Mouse (Mus musculus) kidney, embryonic 15.5 days (tissue): ENCODE data around the gene Spag9. TPM values are rescaled to one million over a fixed set of nuclear protein-coding genes. Genes with fewer than 3 reads are reported as not detected.
"Not testable (repeated sequence)": the region's sequence is repeated elsewhere in the genome, so short reads cannot be mapped to it uniquely, and the experiment has no call there.

ENCODE experiments used
- ATAC-seq: fragments of 200-750 bp; cut with Nextera tagmentation; replicated peaks from 2 replicates; pipeline ENCODE4 v1.8.0; 2017; ENCODE audit warnings: moderate TSS enrichment; ENCODE audit not compliant: low FRiP score
- H3K27ac ChIP-seq: fragments of 300-500 bp; sonication (generic); 2 replicates; pipeline ENCODE4 v1.5.1; 2015; ENCODE audit warnings: mild to moderate bottlenecking, inconsistent platforms
- H3K27me3 ChIP-seq: fragments of 300-500 bp; sonication (generic); 2 replicates; pipeline ENCODE4 v1.6.1; 2015; ENCODE audit warnings: inconsistent platforms
- H3K36me3 ChIP-seq: fragments of 300-500 bp; sonication (generic); 2 replicates; pipeline ENCODE4 v1.6.1; 2015; ENCODE audit warnings: inconsistent platforms
- H3K4me1 ChIP-seq: fragments of 300-500 bp; sonication (generic); 2 replicates; pipeline ENCODE4 v1.6.1; 2015; ENCODE audit warnings: inconsistent platforms
- H3K4me2 ChIP-seq: fragments of 300-500 bp; sonication (generic); 2 replicates; pipeline ENCODE4 v1.6.1; 2015; ENCODE audit warnings: moderate library complexity, mild to moderate bottlenecking, inconsistent platforms
- H3K4me3 ChIP-seq: fragments of 300-500 bp; sonication (generic); replicated peaks from 2 replicates; pipeline ENCODE4 v1.5.1; 2015; ENCODE audit warnings: mild to moderate bottlenecking, inconsistent platforms
- H3K9ac ChIP-seq: fragments of 300-500 bp; sonication (generic); 2 replicates; pipeline ENCODE4 v1.6.1; 2015; ENCODE audit warnings: mild to moderate bottlenecking, inconsistent platforms
- H3K9me3 ChIP-seq: fragments of 300-500 bp; sonication (generic); replicated peaks from 2 replicates; pipeline ENCODE4 v1.6.1; 2016; ENCODE audit warnings: inconsistent platforms
- WGBS: fragments of 180-500 bp; shearing (Covaris S2); methylation state at CpG from one replicate; pipeline ENCODE4 v1.1.7; 2015; ENCODE audit warnings: mixed read lengths; 5-methylcytosine and 5-hydroxymethylcytosine counted together
- polyA plus RNA-seq: library from polyadenylated mRNA; unstranded; fragments of >200 nt; fragmentation: Nextera tagmentation; extraction: Ambion mirVana; gene quantifications from 2 replicates; pipeline ENCODE4 v1.2.1, GENCODE M21; 2015

The Spag9 gene
- polyA plus RNA-seq, 1 experiment from 2014 or later: 37.2 TPM

DNA sequence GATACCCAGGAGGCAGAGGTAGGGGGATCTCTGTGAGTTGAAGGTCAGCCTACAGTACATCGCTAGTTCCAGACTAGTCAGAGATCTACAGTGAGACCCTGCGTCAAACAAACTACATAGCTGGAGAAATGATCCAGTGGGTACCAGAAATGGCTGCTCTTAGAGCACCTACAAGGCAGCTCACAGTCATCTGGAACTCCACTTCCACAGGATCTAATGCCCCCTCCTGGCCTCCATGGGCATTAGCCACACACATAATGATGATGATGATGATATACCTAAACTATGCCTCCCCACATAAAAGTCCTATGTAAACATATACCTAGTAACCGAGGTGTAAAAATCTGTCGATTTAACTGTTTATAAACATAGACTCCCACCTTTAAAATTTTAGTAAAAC lies 77.4 kb downstream of the Spag9 start:
- Histone ChIP-seq H3K4me2 (no peak overlapping the region), H3K4me1 (no peaks in the 10 kb centered on the region), H3K9ac (no peak overlapping the region), H3K27ac (no peak overlapping the region), H3K27me3 (no peaks in the 10 kb centered on the region), H3K4me3 (no peak overlapping the region), H3K36me3 (peaks cover 38% of the 10 kb centered on the region), H3K9me3 (no peaks in the 10 kb centered on the region)
- no peak for ATAC-seq
- WGBS: 89% methylated on average over 4 of the region's 4 CpGs

DNA sequence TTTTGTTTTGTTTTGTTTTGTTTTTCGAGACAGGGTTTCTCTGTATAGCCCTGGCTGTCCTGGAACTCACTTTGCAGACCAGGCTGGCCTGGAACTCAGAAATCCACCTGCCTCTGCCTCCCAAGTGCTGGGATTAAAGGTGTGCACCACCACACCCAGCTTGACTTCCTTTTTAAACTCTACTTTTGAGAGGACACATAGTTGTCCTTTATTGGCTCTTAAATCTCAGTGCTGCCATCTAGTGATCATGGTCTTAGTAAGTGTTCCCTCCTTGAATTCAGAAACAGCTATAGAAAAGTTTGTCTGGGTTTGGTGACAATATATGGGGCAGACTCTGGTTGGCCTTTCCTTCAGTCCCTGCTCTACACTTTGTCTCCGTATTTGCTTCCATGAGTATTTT lies 91.1 kb downstream of the Spag9 start:
- not testable (repeated sequence) for H3K4me2 ChIP-seq, H3K4me3 ChIP-seq, H3K4me1 ChIP-seq, H3K9me3 ChIP-seq, H3K27me3 ChIP-seq, ATAC-seq, H3K9ac ChIP-seq, H3K27ac ChIP-seq
- WGBS: 82% methylated on average over 2 of the region's 2 CpGs
- H3K36me3 ChIP-seq: peaks cover 76% of the 10 kb centered on the region

DNA sequence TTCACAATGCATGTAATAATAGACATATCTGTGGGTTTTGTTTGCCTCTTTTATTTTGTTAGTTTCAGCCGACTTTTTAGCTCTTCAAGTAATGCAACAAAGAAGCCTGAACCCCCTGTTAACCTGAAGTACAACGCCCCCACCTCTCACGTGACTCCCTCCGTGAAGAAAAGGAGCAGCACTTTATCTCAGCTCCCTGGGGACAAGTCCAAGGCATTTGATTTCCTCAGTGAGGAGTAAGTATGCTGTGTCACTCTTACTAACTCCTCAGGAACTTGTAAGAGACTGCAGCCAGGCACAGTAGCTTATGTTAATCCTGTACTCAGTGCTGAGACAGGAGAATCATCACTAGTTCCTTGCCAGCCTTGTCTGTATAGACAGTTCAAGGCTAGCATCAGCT lies 94.6 kb downstream of the Spag9 start:
- Histone ChIP-seq H3K36me3 (peaks cover 75% of the 10 kb centered on the region), H3K27ac (no peak overlapping the region), H3K27me3 (no peaks in the 10 kb centered on the region), H3K9me3 (no peaks in the 10 kb centered on the region), H3K4me2 (no peak overlapping the region), H3K9ac (no peak overlapping the region), H3K4me1 (no peaks in the 10 kb centered on the region), H3K4me3 (no peak overlapping the region)
- 82% methylated on average over 4 of the region's 4 CpGs for WGBS
- ATAC-seq: no peak

DNA sequence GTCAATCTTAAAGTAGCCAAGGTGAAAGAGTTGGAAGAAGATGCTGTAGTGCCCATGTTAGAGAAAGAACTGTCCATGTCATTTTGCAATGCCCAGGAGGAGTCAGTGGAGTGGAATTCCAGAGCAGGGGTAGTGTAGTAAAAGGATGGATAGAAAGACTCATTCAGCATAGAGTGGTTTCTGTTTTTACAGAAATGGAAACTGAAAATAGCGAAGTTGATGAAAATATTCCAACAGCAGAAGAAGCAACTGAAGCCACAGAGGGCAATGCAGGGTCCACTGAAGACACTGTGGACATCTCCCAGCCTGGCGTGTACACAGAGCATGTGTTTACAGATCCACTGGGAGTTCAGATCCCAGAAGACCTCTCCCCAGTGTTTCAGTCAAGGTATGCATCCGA lies 101.6 kb downstream of the Spag9 start:
- Histone ChIP-seq H3K9ac (no peak overlapping the region), H3K4me2 (no peak overlapping the region), H3K27ac (no peak overlapping the region), H3K4me1 (no peaks in the 10 kb centered on the region), H3K4me3 (no peak overlapping the region), H3K9me3 (no peaks in the 10 kb centered on the region), H3K27me3 (no peaks in the 10 kb centered on the region), H3K36me3 (peaks cover 77% of the 10 kb centered on the region)
- WGBS: 88% methylated on average over 3 of the region's 3 CpGs
- no peak for ATAC-seq

DNA sequence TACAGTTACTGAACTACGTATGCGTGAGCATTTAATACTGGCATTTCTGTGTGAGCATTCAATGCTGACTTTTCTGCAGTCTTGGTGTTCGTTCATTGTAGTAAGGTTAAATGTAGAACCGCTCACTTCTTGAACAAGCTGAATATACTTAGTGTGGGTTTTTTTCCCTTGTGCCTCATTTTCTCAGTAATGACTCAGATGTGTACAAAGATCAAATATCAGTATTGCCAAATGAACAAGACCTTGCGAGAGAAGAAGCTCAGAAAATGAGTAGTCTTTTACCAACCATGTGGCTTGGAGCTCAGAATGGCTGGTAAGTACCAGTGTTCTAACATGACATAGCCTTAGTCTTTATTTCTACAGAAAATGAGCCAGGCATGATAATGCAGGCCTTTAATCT lies 102.9 kb downstream of the Spag9 start:
- Histone ChIP-seq H3K36me3 (peaks cover 72% of the 10 kb centered on the region), H3K4me3 (no peak overlapping the region), H3K27ac (no peak overlapping the region), H3K4me2 (no peak overlapping the region), H3K4me1 (no peaks in the 10 kb centered on the region), H3K9ac (no peak overlapping the region), H3K27me3 (no peaks in the 10 kb centered on the region), H3K9me3 (no peaks in the 10 kb centered on the region)
- no peak for ATAC-seq
- WGBS: 93% methylated on average over 5 of the region's 5 CpGs

DNA sequence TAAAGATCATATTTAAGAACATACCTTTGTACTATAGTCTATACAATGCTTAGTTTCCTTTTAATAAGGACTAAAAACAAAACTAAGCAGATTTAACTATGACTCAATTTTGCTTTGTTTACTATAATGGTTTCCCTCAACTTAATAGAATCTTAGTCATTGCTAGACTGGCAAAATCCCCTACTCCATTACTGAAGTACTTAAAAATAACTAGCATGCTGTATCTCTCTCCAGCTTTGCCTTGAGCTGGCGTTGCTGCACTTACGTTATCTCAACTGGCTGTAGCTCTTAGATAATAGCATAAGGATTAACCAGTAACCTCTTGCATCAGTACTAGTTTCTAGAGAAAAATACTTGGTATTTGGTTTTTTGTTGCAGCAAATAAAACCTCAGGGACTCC lies 117.9 kb downstream of the Spag9 start:
- Histone ChIP-seq H3K4me2 (no peak overlapping the region), H3K36me3 (peaks cover 68% of the 10 kb centered on the region), H3K27me3 (no peaks in the 10 kb centered on the region), H3K4me1 (no peaks in the 10 kb centered on the region), H3K9me3 (no peaks in the 10 kb centered on the region), H3K9ac (no peak overlapping the region), H3K4me3 (no peak overlapping the region), H3K27ac (no peak overlapping the region)
- 88% methylated on average over 2 of the region's 2 CpGs for WGBS
- no peak for ATAC-seq

DNA sequence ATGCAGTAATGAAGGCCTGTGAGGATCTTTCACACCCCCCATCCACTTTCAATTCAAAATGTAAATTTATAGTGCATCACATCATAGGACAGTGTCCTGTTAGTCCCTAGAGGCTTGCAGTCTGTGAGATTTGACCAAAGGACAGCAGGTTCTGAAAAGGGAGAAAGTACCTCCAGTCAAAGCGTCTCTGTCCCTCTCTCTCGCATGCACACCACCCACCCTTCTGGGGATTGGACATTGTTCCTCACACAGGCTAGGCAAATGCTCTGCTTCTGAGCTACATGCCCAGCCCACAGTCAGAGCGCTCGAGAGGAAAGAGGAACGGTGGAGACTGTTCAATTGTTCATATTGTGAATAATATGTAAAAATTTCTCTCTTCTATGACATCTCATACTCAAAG lies 119.5 kb downstream of the Spag9 start:
- no peaks in the 10 kb centered on the region for H3K4me1 ChIP-seq
- ATAC-seq: no peak
- H3K27me3 ChIP-seq: no peaks in the 10 kb centered on the region
- H3K4me3 ChIP-seq: no peak overlapping the region
- no peak overlapping the region for H3K4me2 ChIP-seq
- H3K9ac ChIP-seq: no peak overlapping the region
- 98% methylated on average over 5 of the region's 5 CpGs for WGBS
- no peak overlapping the region for H3K27ac ChIP-seq
- H3K9me3 ChIP-seq: no peaks in the 10 kb centered on the region
- H3K36me3 ChIP-seq: peaks cover 69% of the 10 kb centered on the region

DNA sequence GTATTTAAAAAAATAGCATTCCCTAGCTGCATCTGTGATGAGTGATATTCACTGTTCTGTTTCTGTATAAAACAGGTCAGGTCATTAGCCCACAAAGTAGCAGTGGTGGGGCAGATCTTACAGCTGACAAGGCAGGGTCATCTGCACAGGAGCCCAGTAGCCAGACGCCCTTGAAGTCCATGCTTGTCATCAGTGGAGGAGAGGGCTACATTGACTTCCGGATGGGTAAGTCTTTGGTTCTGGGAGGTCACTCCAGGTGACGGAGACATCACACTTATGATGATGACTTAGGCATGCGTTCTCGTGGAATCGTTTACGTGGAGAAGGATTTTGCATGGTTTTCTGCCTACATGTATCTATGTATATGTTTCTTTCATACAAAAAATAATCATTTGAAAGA lies 120.8 kb downstream of the Spag9 start:
- Histone ChIP-seq H3K36me3 (peaks cover 77% of the 10 kb centered on the region), H3K4me2 (no peak overlapping the region), H3K9me3 (no peaks in the 10 kb centered on the region), H3K27ac (no peak overlapping the region), H3K27me3 (no peaks in the 10 kb centered on the region), H3K4me1 (no peaks in the 10 kb centered on the region), H3K4me3 (no peak overlapping the region), H3K9ac (no peak overlapping the region)
- WGBS: 96% methylated on average over 7 of the region's 7 CpGs
- no peak for ATAC-seq

DNA sequence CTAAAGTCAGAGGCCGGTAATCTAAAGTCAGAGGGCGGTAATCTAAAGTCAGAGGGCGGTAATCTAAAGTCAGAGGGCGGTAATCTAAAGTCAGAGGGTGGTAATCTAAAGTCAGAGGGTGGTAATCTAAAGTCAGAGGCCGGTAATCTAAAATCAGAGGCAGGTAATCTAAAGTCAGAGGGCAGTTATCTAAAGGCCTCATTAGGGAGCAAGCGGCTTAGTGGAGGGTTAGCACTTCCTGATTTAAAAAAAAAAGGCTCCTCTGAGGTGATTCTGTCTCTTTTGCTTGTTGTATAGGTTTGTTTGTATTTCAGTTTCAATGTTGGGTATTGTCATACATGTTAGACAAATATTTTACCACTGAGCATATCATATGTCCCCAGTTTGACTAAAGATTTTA lies 121.9 kb downstream of the Spag9 start:
- H3K4me2 ChIP-seq: no peak overlapping the region
- H3K36me3 ChIP-seq: peaks cover 77% of the 10 kb centered on the region
- no peaks in the 10 kb centered on the region for H3K4me1 ChIP-seq
- no peaks in the 10 kb centered on the region for H3K27me3 ChIP-seq
- no peak overlapping the region for H3K4me3 ChIP-seq
- H3K9ac ChIP-seq: no peak overlapping the region
- WGBS: 91% methylated on average over 6 of the region's 6 CpGs
- H3K9me3 ChIP-seq: no peaks in the 10 kb centered on the region
- no peak overlapping the region for H3K27ac ChIP-seq
- ATAC-seq: no peak

DNA sequence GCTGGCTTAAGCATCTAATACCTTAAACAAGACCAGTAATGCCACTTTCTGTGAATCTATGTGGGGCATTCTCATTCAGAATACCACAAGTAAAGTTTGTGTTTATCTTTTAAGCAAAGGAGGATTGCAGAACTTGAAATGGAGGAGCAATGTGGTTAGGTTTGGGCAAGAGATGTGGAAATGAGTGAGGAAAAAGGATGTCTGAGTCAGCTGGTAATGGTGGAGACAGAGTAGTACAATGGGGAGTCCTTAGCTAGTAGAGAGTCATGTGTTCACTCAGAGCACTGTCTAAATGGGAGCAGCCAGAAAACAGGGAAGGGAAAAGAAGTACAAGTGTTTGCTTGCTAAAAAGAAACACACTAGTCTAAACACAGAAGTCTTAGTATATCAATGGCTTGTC lies 122.7 kb downstream of the Spag9 start:
- Histone ChIP-seq H3K27me3 (no peaks in the 10 kb centered on the region), H3K9ac (no peak overlapping the region), H3K36me3 (peaks cover 74% of the 10 kb centered on the region), H3K4me2 (no peak overlapping the region), H3K4me1 (no peaks in the 10 kb centered on the region), H3K27ac (no peak overlapping the region), H3K9me3 (no peaks in the 10 kb centered on the region), H3K4me3 (no peak overlapping the region)
- no peak for ATAC-seq

DNA sequence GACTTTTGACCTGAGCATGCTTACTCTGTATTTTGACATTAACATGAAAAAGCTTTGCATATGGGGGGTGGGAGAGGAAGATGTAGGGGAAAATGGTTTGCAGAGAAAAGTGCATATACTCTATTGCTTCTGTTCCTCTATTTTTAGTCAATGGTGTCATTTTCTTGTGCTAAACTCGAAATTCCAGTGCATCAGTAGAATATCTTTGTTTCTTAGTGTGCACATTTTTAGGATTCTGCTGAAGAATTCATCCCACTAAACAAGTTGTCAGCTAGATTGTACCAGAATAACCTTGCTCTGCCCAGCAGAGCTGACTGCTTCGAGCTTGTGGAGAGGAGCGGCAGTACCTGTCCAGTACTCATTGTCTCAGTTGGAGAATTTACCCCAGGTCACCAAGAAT lies 124.8 kb downstream of the Spag9 start:
- no peak overlapping the region for H3K27ac ChIP-seq
- H3K4me1 ChIP-seq: no peaks in the 10 kb centered on the region
- no peak overlapping the region for H3K4me3 ChIP-seq
- no peak overlapping the region for H3K4me2 ChIP-seq
- ATAC-seq: no peak
- 88% methylated on average over 3 of the region's 3 CpGs for WGBS
- H3K36me3 ChIP-seq: peaks cover 71% of the 10 kb centered on the region
- no peaks in the 10 kb centered on the region for H3K9me3 ChIP-seq
- H3K9ac ChIP-seq: no peak overlapping the region
- H3K27me3 ChIP-seq: no peaks in the 10 kb centered on the region

DNA sequence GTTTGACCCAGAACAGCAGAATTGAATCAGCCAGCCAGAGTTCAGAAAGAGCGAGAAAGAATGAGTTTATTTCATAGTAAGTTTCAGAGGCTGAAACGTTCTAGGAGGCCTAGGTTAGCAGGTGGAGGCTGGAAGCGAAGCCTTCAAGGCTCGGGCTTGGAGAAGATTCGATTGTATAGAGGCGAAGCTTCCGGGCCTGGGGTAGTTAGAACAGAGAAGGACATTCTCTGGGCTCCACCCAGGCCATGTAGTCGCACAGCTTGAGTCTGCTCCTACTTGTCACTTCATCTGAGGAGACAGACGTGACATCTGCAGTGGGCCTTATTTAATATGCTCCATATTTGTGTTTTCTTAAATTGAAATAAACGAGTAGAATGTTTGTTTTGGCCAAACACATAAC lies 125.6 kb downstream of the Spag9 start:
- H3K36me3 ChIP-seq: peaks cover 64% of the 10 kb centered on the region
- no peaks in the 10 kb centered on the region for H3K4me1 ChIP-seq
- no peaks in the 10 kb centered on the region for H3K27me3 ChIP-seq
- no peak overlapping the region for H3K9ac ChIP-seq
- 92% methylated on average over 10 of the region's 10 CpGs for WGBS
- H3K9me3 ChIP-seq: no peaks in the 10 kb centered on the region
- ATAC-seq: no peak
- H3K4me3 ChIP-seq: no peak overlapping the region
- no peak overlapping the region for H3K4me2 ChIP-seq
- H3K27ac ChIP-seq: no peak overlapping the region

DNA sequence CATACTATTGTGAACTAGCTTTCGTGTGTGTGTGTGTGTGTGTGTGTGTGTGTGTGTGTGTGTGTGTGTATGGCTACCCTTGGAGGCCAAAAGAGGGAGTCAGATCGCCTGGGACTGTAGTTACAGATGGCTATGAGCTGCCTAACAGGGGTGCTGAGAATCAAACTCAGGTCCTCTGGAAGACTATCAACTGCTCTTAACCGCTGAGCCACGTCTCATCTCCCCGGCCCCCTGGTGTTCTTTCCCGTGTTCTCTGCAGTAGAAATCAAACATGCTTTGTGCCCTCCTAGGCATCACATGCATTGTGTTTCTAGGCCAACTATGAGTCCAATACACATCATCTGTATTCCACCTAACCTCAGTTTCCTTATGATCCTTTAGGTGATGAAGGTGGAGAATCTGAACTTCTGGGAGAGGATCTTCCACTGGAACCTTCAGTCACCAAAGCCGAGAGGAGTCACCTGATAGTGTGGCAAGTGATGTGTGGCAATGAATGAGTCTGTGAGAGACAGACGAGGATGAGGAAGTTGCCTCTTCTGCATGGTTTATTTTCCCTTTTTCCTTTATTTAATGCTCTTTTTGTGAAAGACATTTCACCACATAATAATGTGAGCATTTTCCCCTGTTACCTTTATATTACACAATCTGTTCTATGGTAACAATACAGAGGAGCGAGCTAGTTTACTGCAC lies 126.6 kb downstream of the Spag9 start:
- no peak for ATAC-seq
- Histone ChIP-seq H3K36me3 (peaks cover 55% of the 10 kb centered on the region), H3K4me1 (no peaks in the 10 kb centered on the region), H3K4me3 (no peak overlapping the region), H3K4me2 (no peak overlapping the region), H3K9ac (no peak overlapping the region), H3K27me3 (no peaks in the 10 kb centered on the region), H3K27ac (no peak overlapping the region), H3K9me3 (no peaks in the 10 kb centered on the region)
- 93% methylated on average over 9 of the region's 9 CpGs for WGBS
